Mouse (Mus musculus): Measurements from ENCODE around the gene Fam118a.
"Not testable (repeated sequence)": the region's sequence is repeated elsewhere in the genome, so short reads cannot be mapped to it uniquely, and the experiment has no call there.

Gene Fam118a

GRCm38 (mm10) chr15:85028648-85029047 is at the start of gene Fam118a:
Fam118a (plus strand) TSS chr15:85028948.
- DNase-seq = not testable (repeated sequence)

GRCm38 (mm10) chr15:84981609-84982313 is 47.0 kb upstream of the Fam118a start:
- DNase-seq = peak; percentile 79

GRCm38 (mm10) chr15:84982888-84983287 is 45.9 kb upstream of the Fam118a start:
- no peak for DNase-seq

DNA sequence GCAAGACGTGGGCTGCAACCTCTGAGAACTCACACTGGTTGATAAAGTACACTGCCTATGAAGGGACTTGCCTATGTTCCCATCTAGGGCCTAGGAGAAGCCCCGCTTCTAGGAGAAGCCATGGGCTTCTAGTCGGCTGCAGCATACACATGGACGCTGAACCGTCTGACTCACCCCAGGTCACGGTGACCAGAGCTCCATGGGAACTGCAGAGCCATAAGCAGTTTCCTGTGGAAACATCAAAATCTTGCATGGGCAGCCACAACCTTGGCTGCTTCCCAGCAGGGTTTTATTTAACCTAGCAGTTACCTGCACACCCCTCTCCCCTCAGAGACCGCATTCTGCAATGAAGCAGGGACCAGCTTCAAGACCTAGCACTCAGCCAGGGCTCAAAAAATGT is 45.0 kb upstream of the Fam118a start:
- DNase-seq = no peak

DNA sequence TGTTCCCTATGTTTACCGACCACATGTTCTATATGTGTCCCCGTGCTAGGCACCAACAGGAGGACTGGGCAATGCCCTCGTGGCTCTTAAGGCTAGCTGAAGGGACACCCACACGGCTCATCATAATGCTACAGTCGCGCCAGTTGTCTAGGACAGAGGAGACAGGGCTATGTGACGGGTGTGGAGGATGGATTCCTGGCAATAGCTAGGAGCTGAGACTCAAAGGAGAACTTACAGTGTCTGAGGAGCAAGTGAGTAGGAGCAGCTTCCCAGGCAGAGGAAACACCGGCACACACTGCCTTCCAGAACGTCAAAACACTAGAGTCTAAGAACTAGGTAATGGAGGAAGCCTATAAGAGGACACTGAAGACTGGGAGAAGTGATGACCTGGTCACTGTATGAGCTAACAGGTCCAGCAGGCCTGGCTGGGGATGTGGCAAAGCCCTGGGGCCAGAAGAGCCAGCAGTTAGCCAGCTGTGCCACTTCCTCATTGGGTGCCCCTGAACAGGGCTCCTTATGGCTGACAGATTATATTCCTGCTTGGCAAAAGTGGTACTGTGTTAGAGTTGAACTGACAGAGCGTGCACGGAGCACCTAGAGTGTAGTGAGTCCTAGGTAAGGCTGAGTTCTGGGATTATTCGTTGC is 43.1 kb upstream of the Fam118a start:
- no peak for DNase-seq

GRCm38 (mm10) chr15:84986171-84987019 is 42.4 kb upstream of the Fam118a start:
- no peak for DNase-seq

DNA sequence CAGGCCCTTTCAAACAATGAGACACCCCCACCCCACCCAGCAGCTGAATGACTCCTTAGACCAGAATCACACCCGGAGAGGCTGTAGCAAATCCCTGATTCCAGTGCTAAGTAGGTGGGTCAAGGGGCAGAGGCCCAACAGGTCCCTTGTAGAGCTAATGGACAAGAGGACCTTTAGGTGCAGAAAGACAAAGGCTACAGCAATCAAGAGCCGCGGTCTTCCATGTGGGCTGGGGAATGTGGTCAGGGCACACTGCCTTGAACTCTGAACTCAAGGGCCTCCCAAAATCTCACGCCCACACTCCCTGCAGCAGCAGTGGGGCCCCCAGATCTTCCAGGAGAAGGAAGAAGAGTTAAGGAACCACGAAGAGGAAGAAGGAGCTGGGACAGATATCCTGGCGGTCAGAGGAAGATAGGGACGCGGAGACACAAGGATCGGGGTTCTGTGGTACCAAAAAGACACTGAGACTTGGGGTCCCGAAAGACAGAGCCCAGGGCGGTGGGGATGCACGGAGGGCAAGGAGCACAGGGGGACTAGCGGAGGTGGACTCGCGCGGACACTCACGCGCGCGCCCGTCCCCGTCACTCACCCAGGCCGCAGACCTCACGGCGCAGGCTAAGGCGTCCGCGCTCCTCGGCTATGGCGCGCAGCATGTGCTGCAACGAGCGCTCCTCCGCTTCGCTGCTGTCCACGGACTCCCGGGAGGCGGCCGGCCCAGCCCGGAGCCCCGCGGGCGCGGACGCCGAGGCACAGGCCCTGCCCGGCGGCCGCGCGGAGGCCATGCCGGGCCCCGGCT is 41.5 kb upstream of the Fam118a start:
- DNase-seq = peak; percentile 58

- peak; percentile 96 for DNase-seq
Measured at GRCm38 (mm10) chr15:84987874-84988825, 40.6 kb upstream of the Fam118a start, which contains the start of gene 5031439G07Rik. 5031439G07Rik (minus strand) TSS chr15:84988551.

GRCm38 (mm10) chr15:84989098-84989497 is 39.6 kb upstream of the Fam118a start:
- DNase-seq = no peak

- no peak for DNase-seq
Measured at GRCm38 (mm10) chr15:84989771-84990170, 39.0 kb upstream of the Fam118a start.

DNA sequence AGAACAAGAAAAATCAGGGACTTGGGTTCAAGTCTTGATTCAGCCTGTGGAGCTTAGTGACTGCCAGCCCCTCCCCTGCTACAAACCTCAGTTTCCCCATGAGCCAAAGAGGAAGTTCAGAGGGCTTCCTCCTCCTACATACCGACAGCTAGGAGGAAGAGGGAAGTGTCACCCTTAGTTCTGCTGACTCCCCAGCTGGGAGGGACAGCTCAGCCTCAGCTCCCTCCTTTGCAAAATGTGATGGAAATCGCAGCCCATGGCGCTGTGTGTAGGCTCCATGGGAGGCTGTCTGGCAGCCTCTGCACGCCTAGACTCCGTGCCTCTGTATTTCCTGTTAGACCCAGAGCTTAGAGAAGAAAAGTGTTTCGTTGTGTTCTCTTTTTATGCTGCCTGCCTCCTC is 34.2 kb upstream of the Fam118a start:
- DNase-seq = no peak

- DNase-seq = no peak
Measured at GRCm38 (mm10) chr15:84995041-84995440, 33.7 kb upstream of the Fam118a start.

DNA sequence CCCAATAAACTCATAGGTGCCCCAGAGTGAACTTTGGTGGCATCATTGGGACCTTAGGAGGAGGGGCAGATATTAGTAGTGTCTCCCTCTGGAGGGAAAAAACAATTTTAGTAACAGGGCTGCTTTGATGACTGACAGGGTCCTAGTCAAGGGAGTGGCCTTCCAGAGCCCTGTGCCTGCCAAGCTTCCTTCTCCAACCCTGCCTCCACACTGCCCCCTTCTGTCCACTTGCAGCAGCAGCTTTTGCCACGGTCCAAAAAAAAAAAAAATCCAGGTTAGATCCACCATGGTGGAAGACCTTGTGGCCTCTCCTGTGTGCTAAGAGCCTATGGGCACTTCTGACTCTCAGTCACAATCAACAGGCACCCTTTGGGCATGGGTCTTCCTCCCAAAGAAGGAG is 32.8 kb upstream of the Fam118a start:
- DNase-seq = peak; percentile 87

GRCm38 (mm10) chr15:84997768-84998454 is 30.8 kb upstream of the Fam118a start:
- no peak for DNase-seq

- DNase-seq = no peak
Measured at GRCm38 (mm10) chr15:84999911-85000310, 28.8 kb upstream of the Fam118a start.

- peak; percentile 87 for DNase-seq
Measured at GRCm38 (mm10) chr15:85000984-85001982, 27.5 kb upstream of the Fam118a start.

GRCm38 (mm10) chr15:85009666-85010065 is 19.1 kb upstream of the Fam118a start:
- DNase-seq = no peak

DNA sequence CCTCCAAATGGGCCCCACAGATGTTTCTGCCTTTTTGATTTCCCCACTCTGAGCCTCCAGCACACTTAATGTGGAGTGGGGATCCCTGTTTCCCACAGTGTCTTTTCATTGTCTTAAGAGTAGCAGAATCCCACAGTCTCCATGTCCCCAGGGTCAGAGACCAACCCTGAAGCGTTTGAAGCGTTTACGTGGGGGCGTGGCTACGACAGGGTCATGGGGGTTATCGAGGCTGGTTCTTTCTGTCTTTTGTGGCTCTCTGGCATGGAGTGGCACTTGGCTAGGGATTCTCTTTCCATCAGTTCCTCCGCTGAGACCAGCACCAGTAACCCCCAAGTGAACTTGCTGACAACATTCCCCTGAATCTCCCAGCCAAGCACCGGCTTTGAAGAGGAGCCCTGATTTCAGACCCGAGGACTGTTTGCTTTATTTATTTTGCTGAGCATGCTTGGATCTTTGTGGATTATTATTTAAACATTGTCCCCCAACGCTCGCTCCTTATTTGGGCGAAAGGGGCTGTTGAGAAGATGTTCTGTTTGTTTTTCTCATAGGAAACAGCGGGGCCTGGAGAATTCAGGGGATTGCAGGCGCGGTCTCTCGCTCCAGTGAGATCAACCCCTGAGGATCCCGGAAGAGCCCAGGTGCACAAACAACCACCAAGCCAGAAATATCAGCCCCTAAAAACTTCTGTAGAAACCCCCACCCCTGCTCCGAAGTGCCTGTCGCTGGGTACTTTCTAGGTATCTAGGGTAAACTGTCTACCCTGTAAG is 16.7 kb upstream of the Fam118a start:
- DNase-seq = peak; percentile 73

- DNase-seq = peak; percentile 71
Measured at GRCm38 (mm10) chr15:85012662-85013054, 16.1 kb upstream of the Fam118a start.
